23 mouse cellular contexts compared by ENCODE assay signal in genomic region chr1:172418642-172419041, GRCm38 (mm10). TPM values are rescaled to one million over a fixed set of nuclear protein-coding genes. Genes with fewer than 3 reads are reported as not detected.
"Had no signal": no experiment of that assay in that cellular context is flagged by ENCODE, and none has a peak within 500 bp of the region (broad histone marks: within the 10 kb centered on the region; RNA-seq: fewer than 3 reads in every experiment).

No protein-coding gene starts in this region.

- DNase-seq: gastrocnemius, postnatal 14 days; gastrocnemius, postnatal 36 days; heart, adult 18-20 months; heart, postnatal 14 days; heart, postnatal 36 days; kidney, adult 11 months; kidney, adult 2 months; kidney, postnatal 14 days; kidney, postnatal 36 days; layer of hippocampus, adult 9-11 months; layer of hippocampus, postnatal 36 days; left cerebral cortex, postnatal 4 days had no signal

- H3K9me3 ChIP-seq: heart, embryonic 13.5 days; heart, embryonic 15.5 days; hindbrain, embryonic 13.5 days; hindbrain, embryonic 15.5 days; kidney, embryonic 15.5 days; limb, embryonic 13.5 days; limb, embryonic 15.5 days; liver, embryonic 12.5 days had no signal

- H3K27me3 ChIP-seq: heart, embryonic 13.5 days; heart, embryonic 15.5 days; hindbrain, embryonic 13.5 days; hindbrain, embryonic 15.5 days; kidney, embryonic 15.5 days; limb, embryonic 13.5 days; limb, embryonic 15.5 days; liver, embryonic 12.5 days had no signal

- ATAC-seq: hindbrain, postnatal 0 days had no signal

- H3K4me2 ChIP-seq: heart, embryonic 13.5 days; heart, embryonic 15.5 days; hindbrain, embryonic 13.5 days; hindbrain, embryonic 15.5 days; kidney, embryonic 15.5 days; limb, embryonic 13.5 days; limb, embryonic 15.5 days; liver, embryonic 12.5 days had no signal

- H3K9ac ChIP-seq: heart, embryonic 13.5 days; heart, embryonic 15.5 days; hindbrain, embryonic 13.5 days; hindbrain, embryonic 15.5 days; kidney, embryonic 15.5 days; limb, embryonic 13.5 days; limb, embryonic 15.5 days; liver, embryonic 12.5 days; liver, embryonic 14.5 days had no signal

- H3K27ac ChIP-seq: heart, embryonic 13.5 days; heart, embryonic 15.5 days; hindbrain, embryonic 13.5 days; hindbrain, embryonic 15.5 days; hindbrain, postnatal 0 days; kidney, embryonic 15.5 days; kidney, postnatal 0 days; limb, embryonic 13.5 days; limb, embryonic 15.5 days; liver, embryonic 12.5 days; liver, embryonic 14.5 days had no signal

- H3K4me3 ChIP-seq: heart, embryonic 13.5 days; heart, embryonic 15.5 days; hindbrain, embryonic 13.5 days; hindbrain, embryonic 15.5 days; kidney, embryonic 15.5 days; limb, embryonic 13.5 days; limb, embryonic 15.5 days; liver, embryonic 12.5 days had no signal

- H3K36me3 ChIP-seq: heart, embryonic 13.5 days; heart, embryonic 15.5 days; hindbrain, embryonic 13.5 days; hindbrain, embryonic 15.5 days; kidney, embryonic 15.5 days; limb, embryonic 13.5 days; limb, embryonic 15.5 days; liver, embryonic 12.5 days had no signal

- H3K4me1 ChIP-seq: heart, embryonic 15.5 days; hindbrain, embryonic 15.5 days; liver, embryonic 12.5 days had no signal

RNA-seq across cellular contexts. Expression of gene Slamf9, which starts 56.5 kb away (rescaled TPM):
- polyA plus RNA-seq: hindbrain, embryonic 13.5 days had no signal
